In the genomic region with DNA sequence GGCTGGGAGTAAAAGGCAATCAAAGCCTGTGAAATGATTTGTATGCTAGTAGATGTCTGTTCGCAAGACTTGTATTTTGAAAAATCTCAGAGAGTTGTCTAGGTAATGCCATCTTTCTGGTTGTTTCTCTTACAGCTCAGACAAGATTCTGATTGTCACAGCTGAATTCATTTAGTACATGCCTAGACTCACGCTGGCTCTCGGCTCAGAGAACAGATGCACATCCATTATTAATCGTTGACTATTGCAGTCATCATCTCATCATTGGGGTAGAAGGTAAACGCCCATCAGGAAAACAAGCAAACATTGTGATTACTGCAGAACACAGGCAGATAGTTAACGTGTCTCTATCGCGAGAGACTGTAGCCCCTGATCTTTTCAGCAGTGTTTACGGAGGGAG, we compare ENCODE assay signal across 21 mouse cellular contexts.
DNase-seq lines count a peak whose midpoint lies in the region; ATAC-seq and TF ChIP-seq lines count a peak whose summit lies in the region.
"Had no signal": no experiment of that assay in that cellular context is flagged by ENCODE, and none has a peak within 500 bp of the region (broad histone marks: within the 10 kb centered on the region; RNA-seq: fewer than 3 reads in every experiment).

No protein-coding gene starts in this region.

- intact Hi-C loops in left cerebral cortex, postnatal 14 days (cut with DNase I): no loop called here

- no peak overlapping the region for H3K4me3 ChIP-seq in hindbrain, postnatal 0 days (ENCODE audit: low read length)
- no peak overlapping the region for H3K4me3 ChIP-seq in hindbrain, embryonic 11.5 days (ENCODE audit: low read depth, low read length)
- no peak overlapping the region for H3K4me3 ChIP-seq in forebrain, postnatal 0 days (ENCODE audit: low read depth, low read length)
- H3K4me3 ChIP-seq: embryonic facial prominence, embryonic 15.5 days; erythroblast, embryonic 14.5 days; heart, embryonic 13.5 days; hindbrain, embryonic 13.5 days; intestine, embryonic 15.5 days had no signal

- TF ChIP-seq CTCF in hindbrain, postnatal 0 days (IDR thresholded peaks at IDR 0.05; ENCODE audit: low read depth): no peak
- no peak for TF ChIP-seq CTCF in forebrain, postnatal 0 days (IDR thresholded peaks at IDR 0.05; ENCODE audit: low read depth)

- no peak for ATAC-seq in hindbrain, postnatal 0 days
- no peak for ATAC-seq in hindbrain, embryonic 11.5 days (ENCODE audit: low FRiP score)
- ATAC-seq in forebrain, postnatal 0 days: peak; percentile 86
- ATAC-seq: intestine, embryonic 15.5 days had no signal

- no peaks in the 10 kb centered on the region for H3K4me1 ChIP-seq in hindbrain, postnatal 0 days (ENCODE audit: insufficient read depth, low read length)
- no peaks in the 10 kb centered on the region for H3K4me1 ChIP-seq in hindbrain, embryonic 11.5 days (replicated peaks; ENCODE audit: control insufficient read depth, insufficient read depth, low read length)
- no peaks in the 10 kb centered on the region for H3K4me1 ChIP-seq in forebrain, postnatal 0 days (ENCODE audit: insufficient read depth)
- H3K4me1 ChIP-seq: embryonic facial prominence, embryonic 15.5 days; heart, embryonic 13.5 days; hindbrain, embryonic 13.5 days; intestine, embryonic 15.5 days had no signal

- peak; percentile 10 for DNase-seq in hindbrain, postnatal 0 days (ENCODE audit: low spot score)
- no peak for DNase-seq in hindbrain, embryonic 11.5 days (ENCODE audit: low spot score)
- peak; percentile 3 to 7 for DNase-seq in left cerebral cortex, postnatal 14 days (ENCODE audit: low spot score in 2 of 2)
- no peak for DNase-seq in left cerebral cortex, adult 11 months (ENCODE audit: low spot score)
- peak; percentile 52 for DNase-seq in forebrain, postnatal 0 days
- no peak for DNase-seq in urinary bladder, postnatal 36 days (ENCODE audit: low spot score in 2 of 2)
- DNase-seq in testis, postnatal 14 days (ENCODE audit: low spot score): no peak
- DNase-seq: adrenal gland, adult 2 months; adrenal gland, postnatal 25 days; cerebellum, adult 11 months; cerebellum, adult 8-10 months; cerebellum, postnatal 14 days; embryo, embryonic 11 days; gastrocnemius, postnatal 36 days; heart, adult 11 months; heart, postnatal 4 days had no signal

- H3K36me3 ChIP-seq in hindbrain, postnatal 0 days (ENCODE audit: insufficient read depth, low read length): no peaks in the 10 kb centered on the region
- no peaks in the 10 kb centered on the region for H3K36me3 ChIP-seq in hindbrain, embryonic 11.5 days (ENCODE audit: control insufficient read depth, insufficient read depth, low read length)
- no peaks in the 10 kb centered on the region for H3K36me3 ChIP-seq in forebrain, postnatal 0 days (ENCODE audit: insufficient read depth)
- H3K36me3 ChIP-seq: embryonic facial prominence, embryonic 15.5 days; heart, embryonic 13.5 days; hindbrain, embryonic 13.5 days; intestine, embryonic 15.5 days had no signal

- H3K9ac ChIP-seq in hindbrain, postnatal 0 days (replicated peaks; ENCODE audit: low read length): no peak overlapping the region
- H3K9ac ChIP-seq in hindbrain, embryonic 11.5 days (ENCODE audit: low read depth, low read length): no peak overlapping the region
- H3K9ac ChIP-seq in forebrain, postnatal 0 days: no peak overlapping the region
- H3K9ac ChIP-seq: embryonic facial prominence, embryonic 15.5 days; heart, embryonic 13.5 days; hindbrain, embryonic 13.5 days; intestine, embryonic 15.5 days had no signal

- WGBS in hindbrain, postnatal 0 days: 68% methylated on average over 9 of the region's 9 CpGs
- WGBS in hindbrain, embryonic 11.5 days: 86% methylated on average over 9 of the region's 9 CpGs
- 45% methylated on average over 9 of the region's 9 CpGs for WGBS in forebrain, postnatal 0 days

- no peaks in the 10 kb centered on the region for H3K9me3 ChIP-seq in hindbrain, postnatal 0 days (ENCODE audit: low read length)
- no peaks in the 10 kb centered on the region for H3K9me3 ChIP-seq in hindbrain, embryonic 11.5 days (ENCODE audit: control insufficient read depth, low read length)
- no peaks in the 10 kb centered on the region for H3K9me3 ChIP-seq in forebrain, postnatal 0 days (ENCODE audit: low read length)
- H3K9me3 ChIP-seq: embryonic facial prominence, embryonic 15.5 days; heart, embryonic 13.5 days; hindbrain, embryonic 13.5 days; intestine, embryonic 15.5 days had no signal

- H3K27me3 ChIP-seq in hindbrain, postnatal 0 days (ENCODE audit: insufficient read depth, low read length): no peaks in the 10 kb centered on the region
- no peaks in the 10 kb centered on the region for H3K27me3 ChIP-seq in hindbrain, embryonic 11.5 days (ENCODE audit: control insufficient read depth, insufficient read depth, low read length)
- no peaks in the 10 kb centered on the region for H3K27me3 ChIP-seq in forebrain, postnatal 0 days (ENCODE audit: insufficient read depth, low read length)
- H3K27me3 ChIP-seq: embryonic facial prominence, embryonic 15.5 days; heart, embryonic 13.5 days; hindbrain, embryonic 13.5 days; intestine, embryonic 15.5 days had no signal

- H3K4me2 ChIP-seq in hindbrain, postnatal 0 days (ENCODE audit: low read depth, low read length): no peak overlapping the region
- H3K4me2 ChIP-seq in hindbrain, embryonic 11.5 days (replicated peaks; ENCODE audit: low read depth, low read length): no peak overlapping the region
- 0 out of 2 replicates have a peak overlapping the region, but pooled peaks have one; percentile 1 for H3K4me2 ChIP-seq in forebrain, postnatal 0 days (ENCODE audit: low read depth)
- H3K4me2 ChIP-seq: embryonic facial prominence, embryonic 15.5 days; heart, embryonic 13.5 days; hindbrain, embryonic 13.5 days; intestine, embryonic 15.5 days had no signal

- no peak overlapping the region for H3K27ac ChIP-seq in hindbrain, postnatal 0 days
- no peak overlapping the region for H3K27ac ChIP-seq in hindbrain, embryonic 11.5 days (ENCODE audit: low read depth, low read length)
- 0 out of 2 replicates have a peak overlapping the region, but pooled peaks have one; percentile 29 for H3K27ac ChIP-seq in forebrain, postnatal 0 days (ENCODE audit: low read depth, low read length)
- H3K27ac ChIP-seq: embryonic facial prominence, embryonic 15.5 days; heart, embryonic 13.5 days; hindbrain, embryonic 13.5 days; intestine, embryonic 15.5 days had no signal

Comparison
In these comparisons a context has a peak if more than half of its experiments do, and no peak if none do; other contexts are left out.
1. DNase-seq: peak in hindbrain, postnatal 0 days (single experiment), left cerebral cortex, postnatal 14 days (2 of 2) and forebrain, postnatal 0 days (single experiment); none in hindbrain, embryonic 11.5 days (single experiment), left cerebral cortex, adult 11 months (single experiment), urinary bladder, postnatal 36 days (0 of 2) and testis, postnatal 14 days (single experiment).